Mouse (Mus musculus) C2C12 (cell line): ENCODE results near the gene Rars. TPM values are rescaled to one million over a fixed set of nuclear protein-coding genes. Genes with fewer than 3 reads are reported as not detected.
A peak's percentile ranks its signal among the peaks of the same experiment; 100 is the strongest.

Source experiments
- H3K27me3 ChIP-seq: one replicate; pipeline ENCODE4 v1.6.1; 2011; ENCODE audit not compliant: control insufficient read depth, insufficient read depth, insufficient read length
- H3K36me3 ChIP-seq: one replicate; pipeline ENCODE4 v1.6.1; 2011; ENCODE audit not compliant: control insufficient read depth, insufficient read depth
- H3K4me3 ChIP-seq: one replicate; pipeline ENCODE4 v1.5.1; 2011; ENCODE audit warnings: mild to moderate bottlenecking, control low read depth; ENCODE audit not compliant: poor library complexity, insufficient read depth, severe bottlenecking
- H3K79me2 ChIP-seq: one replicate; pipeline ENCODE4 v1.6.1; 2011; ENCODE audit not compliant: control insufficient read depth, insufficient read depth
- H3K79me3 ChIP-seq: one replicate; pipeline ENCODE4 v1.6.1; 2011; ENCODE audit warnings: low read depth, control low read depth
- H3ac ChIP-seq: one replicate; pipeline ENCODE3; 2011; ENCODE audit warnings: low read depth; ENCODE audit not compliant: control insufficient read depth, insufficient read length
- CEBPB ChIP-seq: IDR thresholded peaks from one replicate; pipeline ENCODE4 v1.6.1; 2011; ENCODE audit warnings: low read depth, mild to moderate bottlenecking, control low read depth, moderate library complexity
- CTCF ChIP-seq: IDR thresholded peaks from one replicate; pipeline ENCODE4 v1.5.1; 2011; ENCODE audit not compliant: control insufficient read depth, insufficient read depth, insufficient read length
- FOSL1 ChIP-seq: IDR thresholded peaks from one replicate; pipeline ENCODE4 v1.8.0; 2011; ENCODE audit warnings: mild to moderate bottlenecking, low read length; ENCODE audit not compliant: poor library complexity, insufficient read depth, severe bottlenecking
- MAX ChIP-seq: IDR thresholded peaks from one replicate; pipeline ENCODE4 v1.6.1; 2011; ENCODE audit warnings: mild to moderate bottlenecking, control low read depth
- MYOD1 ChIP-seq: IDR thresholded peaks from one replicate; pipeline ENCODE4 v1.6.1; 2011; ENCODE audit warnings: low read depth; ENCODE audit not compliant: control insufficient read depth, insufficient read length
- MYOG ChIP-seq: IDR thresholded peaks from one replicate; pipeline ENCODE4 v1.6.1; 2011; ENCODE audit not compliant: control insufficient read depth, insufficient read length; ENCODE audit errors: extremely low read depth
- USF1 ChIP-seq: IDR thresholded peaks from one replicate; pipeline ENCODE4 v1.6.1; 2011; ENCODE audit warnings: low read depth, mild to moderate bottlenecking, control low read depth, moderate library complexity
- polyA plus RNA-seq: library from polyadenylated mRNA; unstranded; fragments of >200 nt; fragmentation: generic; extraction: Trizol; gene quantifications from one replicate; pipeline ENCODE4 v1.2.1, GENCODE M21; 2012; ENCODE audit warnings: missing spikeins

Rars gene
- polyA plus RNA-seq, 1 experiment: 87.1 TPM

GRCm38 (mm10) chr11:35833270-35833669 is 1.0 kb downstream of the Rars start:
- TF ChIP-seq CTCF (no peak), CEBPB (no peak), MYOD1 (no peak), MAX (no peak), FOSL1 (no peak), MYOG (no peak), USF1 (no peak)
- H3K79me2 ChIP-seq: peaks cover 62% of the 10 kb centered on the region

GRCm38 (mm10) chr11:35832139-35832538 is 2.2 kb downstream of the Rars start:
- Histone ChIP-seq H3K79me2 (peaks cover 71% of the 10 kb centered on the region), H3K27me3 (no peaks in the 10 kb centered on the region), H3K4me3 (no peak overlapping the region), H3ac (no peak overlapping the region), H3K79me3 (peaks cover 53% of the 10 kb centered on the region), H3K36me3 (peaks cover 61% of the 10 kb centered on the region)
- TF ChIP-seq USF1 (no peak), MYOG (no peak), FOSL1 (no peak), MAX (no peak), MYOD1 (no peak), CEBPB (no peak), CTCF (no peak)

More at GRCm38 (mm10) chr11:35833270-35833669, 1.0 kb downstream of the Rars start:
- peaks cover 50% of the 10 kb centered on the region for H3K36me3 ChIP-seq
- peak overlapping the region; percentile 93 for H3ac ChIP-seq
- peak overlapping the region; percentile 97 for H3K4me3 ChIP-seq
- peaks cover 53% of the 10 kb centered on the region for H3K79me3 ChIP-seq
- H3K27me3 ChIP-seq: no peaks in the 10 kb centered on the region

- peaks cover 53% of the 10 kb centered on the region for H3K79me2 ChIP-seq
- H3K36me3 ChIP-seq: peaks cover 97% of the 10 kb centered on the region
- H3K4me3 ChIP-seq: no peak overlapping the region
- no peak overlapping the region for H3ac ChIP-seq
- H3K79me3 ChIP-seq: peaks cover 40% of the 10 kb centered on the region
- no peaks in the 10 kb centered on the region for H3K27me3 ChIP-seq
- TF ChIP-seq CEBPB: no peak
These were observed 6.6 kb downstream of the Rars start for GRCm38 (mm10) chr11:35827714-35828113.

- Histone ChIP-seq H3ac (no peak overlapping the region), H3K4me3 (no peak overlapping the region), H3K27me3 (no peaks in the 10 kb centered on the region), H3K36me3 (peaks cover 98% of the 10 kb centered on the region), H3K79me3 (peaks cover 4% of the 10 kb centered on the region), H3K79me2 (no peaks in the 10 kb centered on the region)
- TF ChIP-seq MAX: no peak
- TF ChIP-seq CTCF: no peak
- TF ChIP-seq MYOD1: no peak
- no peak for TF ChIP-seq USF1
- TF ChIP-seq FOSL1: no peak
- TF ChIP-seq MYOG: no peak
- no peak for TF ChIP-seq CEBPB
These were observed 18.0 kb downstream of the Rars start for GRCm38 (mm10) chr11:35816316-35816715.

GRCm38 (mm10) chr11:35811458-35811857 is 22.8 kb downstream of the Rars start:
- Histone ChIP-seq H3K79me2 (no peaks in the 10 kb centered on the region), H3K79me3 (no peaks in the 10 kb centered on the region), H3ac (no peak overlapping the region), H3K27me3 (no peaks in the 10 kb centered on the region), H3K4me3 (no peak overlapping the region), H3K36me3 (peaks cover 98% of the 10 kb centered on the region)
- TF ChIP-seq MAX: no peak
- no peak for TF ChIP-seq USF1
- no peak for TF ChIP-seq CTCF
- no peak for TF ChIP-seq FOSL1
- TF ChIP-seq CEBPB: no peak
- TF ChIP-seq MYOD1: no peak
- no peak for TF ChIP-seq MYOG

- H3K36me3 ChIP-seq: peaks cover 3% of the 10 kb centered on the region
- no peaks in the 10 kb centered on the region for H3K27me3 ChIP-seq
- no peak overlapping the region for H3ac ChIP-seq
- no peaks in the 10 kb centered on the region for H3K79me3 ChIP-seq
- H3K4me3 ChIP-seq: no peak overlapping the region
- TF ChIP-seq FOSL1 (no peak), USF1 (no peak), MYOG (no peak), CTCF (no peak), CEBPB (no peak), MAX (no peak), MYOD1 (no peak)
- no peaks in the 10 kb centered on the region for H3K79me2 ChIP-seq
These were observed 33.0 kb downstream of the Rars start for GRCm38 (mm10) chr11:35801332-35801731.
